Mouse (Mus musculus) testis, adult 2 months (tissue): Measurements from ENCODE around the gene Cpa2.

ENCODE experiments used
- CTCF ChIP-seq: fragments of 200-500 bp; IDR thresholded peaks from 2 replicates; pipeline ENCODE4 v1.5.1; 2012; ENCODE audit warnings: low read depth, mild to moderate bottlenecking, inconsistent platforms, low read length, moderate library complexity; ENCODE audit not compliant: control insufficient read depth, insufficient read depth, insufficient replicate concordance
- POLR2A ChIP-seq: fragments of 200-500 bp; IDR thresholded peaks from 2 replicates; pipeline ENCODE4 v1.6.1; 2012; ENCODE audit warnings: low read depth, mild to moderate bottlenecking, inconsistent platforms, low read length, moderate library complexity; ENCODE audit not compliant: control insufficient read depth

GRCm38 (mm10) chr6:30611212-30611611, 69.8 kb downstream of the Cpa2 start:
- TF ChIP-seq CTCF (no peak), POLR2A (no peak)
